Comparison of ENCODE assay signal across 19 mouse cellular contexts in genomic region chr2:106513025-106513386, GRCm38 (mm10).
DNase-seq lines count a peak whose midpoint lies in the region; ATAC-seq and TF ChIP-seq lines count a peak whose summit lies in the region.
"Had no signal": no experiment of that assay in that cellular context is flagged by ENCODE, and none has a peak within 500 bp of the region (broad histone marks: within the 10 kb centered on the region; RNA-seq: fewer than 3 reads in every experiment).

No protein-coding gene starts in this region.

- H3K9me3 ChIP-seq in heart, embryonic 11.5 days (replicated peaks; ENCODE audit: control insufficient read depth, low read length) = no peaks in the 10 kb centered on the region
- no peaks in the 10 kb centered on the region for H3K9me3 ChIP-seq in forebrain, embryonic 11.5 days (ENCODE audit: control insufficient read depth, low read length)
- no peaks in the 10 kb centered on the region for H3K9me3 ChIP-seq in hindbrain, embryonic 15.5 days
- H3K9me3 ChIP-seq in midbrain, postnatal 0 days (ENCODE audit: low read length) = no peaks in the 10 kb centered on the region
- H3K9me3 ChIP-seq: heart, embryonic 15.5 days; intestine, embryonic 15.5 days; liver, embryonic 15.5 days; stomach, embryonic 15.5 days had no signal

- H3K4me1 ChIP-seq in heart, embryonic 11.5 days (ENCODE audit: control insufficient read depth, insufficient read depth, low read length) = peaks cover 4% of the 10 kb centered on the region; the same call in 1 of the 2 replicates
- 0 out of 2 replicates have a peak, but pooled peaks cover 2% of the 10 kb centered on the region for H3K4me1 ChIP-seq in forebrain, embryonic 11.5 days (replicated peaks; ENCODE audit: control insufficient read depth, insufficient read depth, low read length)
- peaks cover 10% of the 10 kb centered on the region for H3K4me1 ChIP-seq in hindbrain, embryonic 15.5 days (replicated peaks)
- no peaks in the 10 kb centered on the region for H3K4me1 ChIP-seq in midbrain, postnatal 0 days (ENCODE audit: insufficient read depth, low read length)
- H3K4me1 ChIP-seq: intestine, embryonic 15.5 days; liver, embryonic 15.5 days; stomach, embryonic 15.5 days had no signal

- 44% methylated on average over 5 of the region's 5 CpGs for WGBS in heart, embryonic 11.5 days (ENCODE audit: insufficient replicate concordance)
- 23% methylated on average over 5 of the region's 5 CpGs for WGBS in forebrain, embryonic 11.5 days
- WGBS in hindbrain, embryonic 15.5 days = 28% methylated on average over 5 of the region's 5 CpGs
- 25% methylated on average over 5 of the region's 5 CpGs for WGBS in midbrain, postnatal 0 days

- H3K9ac ChIP-seq in heart, embryonic 11.5 days (ENCODE audit: low read depth, low read length) = no peak overlapping the region
- H3K9ac ChIP-seq in forebrain, embryonic 11.5 days (ENCODE audit: low read length) = no peak overlapping the region
- no peak overlapping the region for H3K9ac ChIP-seq in hindbrain, embryonic 15.5 days
- 0 out of 2 replicates have a peak overlapping the region, but pooled peaks have one; percentile 20 for H3K9ac ChIP-seq in midbrain, postnatal 0 days (replicated peaks; ENCODE audit: low read length, poor library complexity, severe bottlenecking)
- H3K9ac ChIP-seq: heart, embryonic 15.5 days; intestine, embryonic 15.5 days; liver, embryonic 15.5 days; stomach, embryonic 15.5 days had no signal

- H3K27ac ChIP-seq in heart, embryonic 11.5 days (ENCODE audit: low read depth, low read length) = no peak overlapping the region
- H3K27ac ChIP-seq in forebrain, embryonic 11.5 days (ENCODE audit: low read depth, low read length) = peak overlapping the region; percentile 20; the same call in 1 of the 2 replicates
- H3K27ac ChIP-seq in hindbrain, embryonic 15.5 days (replicated peaks) = no peak overlapping the region; the same call in 1 of the 2 replicates
- H3K27ac ChIP-seq in midbrain, postnatal 0 days (ENCODE audit: low read depth, low read length) = no peak overlapping the region
- H3K27ac ChIP-seq: heart, embryonic 15.5 days; intestine, embryonic 15.5 days; liver, embryonic 15.5 days; stomach, embryonic 15.5 days had no signal

- intact Hi-C loops in heart, postnatal 36 days (cut with DNase I) = no loop called here

- TF ChIP-seq CTCF in midbrain, postnatal 0 days (IDR thresholded peaks at IDR 0.05) = no peak

- DNase-seq in heart, postnatal 36 days = no peak
- peak; percentile 67 for DNase-seq in forebrain, embryonic 11.5 days (ENCODE audit: low spot score)
- peak; percentile 44 for DNase-seq in midbrain, postnatal 0 days (ENCODE audit: low spot score)
- no peak for DNase-seq in lung, postnatal 4 days
- no peak for DNase-seq in lung, postnatal 25 days (ENCODE audit: low spot score)
- DNase-seq in natural killer cell, adult 2 months (ENCODE audit: low spot score in 2 of 2) = no peak
- DNase-seq: cerebellum, adult 8-10 months; gastrocnemius, postnatal 14 days; kidney, postnatal 10 days; lung, postnatal 14 days; thymus, postnatal 25 days had no signal

- no peaks in the 10 kb centered on the region for H3K36me3 ChIP-seq in heart, embryonic 11.5 days (ENCODE audit: control insufficient read depth, insufficient read depth, low read length)
- no peaks in the 10 kb centered on the region for H3K36me3 ChIP-seq in forebrain, embryonic 11.5 days (ENCODE audit: control insufficient read depth, insufficient read depth, low read length)
- H3K36me3 ChIP-seq in hindbrain, embryonic 15.5 days = no peaks in the 10 kb centered on the region
- H3K36me3 ChIP-seq in midbrain, postnatal 0 days (ENCODE audit: insufficient read depth, low read length) = no peaks in the 10 kb centered on the region
- H3K36me3 ChIP-seq: heart, embryonic 15.5 days; intestine, embryonic 15.5 days; liver, embryonic 15.5 days; stomach, embryonic 15.5 days had no signal

- H3K4me2 ChIP-seq in heart, embryonic 11.5 days = peak overlapping the region; percentile 45; the same call in 1 of the 2 replicates
- H3K4me2 ChIP-seq in forebrain, embryonic 11.5 days (ENCODE audit: low read depth, low read length, severe bottlenecking) = peak overlapping the region; percentile 1; the same call in 1 of the 2 replicates
- H3K4me2 ChIP-seq in hindbrain, embryonic 15.5 days = peak overlapping the region; percentile 37
- H3K4me2 ChIP-seq in midbrain, postnatal 0 days (ENCODE audit: low read depth, low read length, poor library complexity, severe bottlenecking) = peak overlapping the region; percentile 33
- H3K4me2 ChIP-seq: intestine, embryonic 15.5 days; liver, embryonic 15.5 days; stomach, embryonic 15.5 days had no signal

- no peaks in the 10 kb centered on the region for H3K27me3 ChIP-seq in heart, embryonic 11.5 days (ENCODE audit: control insufficient read depth, insufficient read depth, low read length)
- no peaks in the 10 kb centered on the region for H3K27me3 ChIP-seq in forebrain, embryonic 11.5 days (ENCODE audit: control insufficient read depth, insufficient read depth, low read length)
- no peaks in the 10 kb centered on the region for H3K27me3 ChIP-seq in hindbrain, embryonic 15.5 days
- H3K27me3 ChIP-seq in midbrain, postnatal 0 days (ENCODE audit: insufficient read depth, low read length) = no peaks in the 10 kb centered on the region
- H3K27me3 ChIP-seq: heart, embryonic 15.5 days; intestine, embryonic 15.5 days; liver, embryonic 15.5 days; stomach, embryonic 15.5 days had no signal

- no peak for ATAC-seq in heart, embryonic 11.5 days (replicated peaks; ENCODE audit: insufficient number of reproducible peaks, low FRiP score, low TSS enrichment)
- peak; percentile 93 for ATAC-seq in forebrain, embryonic 11.5 days (replicated peaks; ENCODE audit: low FRiP score)
- ATAC-seq in hindbrain, embryonic 15.5 days (ENCODE audit: low FRiP score, low read depth) = peak; percentile 91
- peak; percentile 80 for ATAC-seq in midbrain, postnatal 0 days (ENCODE audit: low FRiP score)
- ATAC-seq: intestine, embryonic 15.5 days; Patski had no signal

- H3K4me3 ChIP-seq in heart, embryonic 11.5 days (ENCODE audit: low read depth, low read length) = no peak overlapping the region
- no peak overlapping the region for H3K4me3 ChIP-seq in forebrain, embryonic 11.5 days (ENCODE audit: low read depth, low read length)
- H3K4me3 ChIP-seq in hindbrain, embryonic 15.5 days = no peak overlapping the region
- H3K4me3 ChIP-seq in midbrain, postnatal 0 days (ENCODE audit: low read depth, low read length) = no peak overlapping the region
- H3K4me3 ChIP-seq: erythroblast, embryonic 14.5 days; heart, embryonic 15.5 days; intestine, embryonic 15.5 days; liver, embryonic 15.5 days; stomach, embryonic 15.5 days had no signal

Comparison
In these comparisons a context has a peak if more than half of its experiments do, and no peak if none do; other contexts are left out.
1. DNase-seq: peak in forebrain, embryonic 11.5 days (single experiment) and midbrain, postnatal 0 days (single experiment); none in heart, postnatal 36 days (0 of 2), lung, postnatal 4 days (0 of 2), lung, postnatal 25 days (single experiment) and natural killer cell, adult 2 months (0 of 2).
2. Peak in every context shown above with its lines, with median percentiles within 50 percentile points of each other: H3K4me2 ChIP-seq.